Mouse (Mus musculus) embryonic facial prominence, embryonic 15.5 days (tissue): ENCODE measurements around the gene Rsph1. TPM values are rescaled to one million over a fixed set of nuclear protein-coding genes. Genes with fewer than 3 reads are reported as not detected.
"Not testable (repeated sequence)": the region's sequence is repeated elsewhere in the genome, so short reads cannot be mapped to it uniquely, and the experiment has no call there.

Source experiments
- ATAC-seq: fragments of 200-750 bp; cut with Nextera tagmentation; 2 replicates; pipeline ENCODE4 v1.8.0; 2017; ENCODE audit warnings: low read depth, moderate TSS enrichment; ENCODE audit not compliant: insufficient number of reproducible peaks, low FRiP score, low TSS enrichment
- H3K27ac ChIP-seq: fragments of 300-500 bp; sonication (generic); replicated peaks from 2 replicates; pipeline ENCODE4 v1.5.1; 2015; ENCODE audit warnings: mild to moderate bottlenecking, inconsistent platforms
- H3K27me3 ChIP-seq: fragments of 300-500 bp; sonication (generic); 2 replicates; pipeline ENCODE4 v1.6.1; 2015; ENCODE audit warnings: inconsistent platforms
- H3K36me3 ChIP-seq: fragments of 300-500 bp; sonication (generic); 2 replicates; pipeline ENCODE4 v1.6.1; 2015; ENCODE audit warnings: mild to moderate bottlenecking, inconsistent platforms
- H3K4me1 ChIP-seq: fragments of 300-500 bp; sonication (generic); 2 replicates; pipeline ENCODE4 v1.6.1; 2015; ENCODE audit warnings: inconsistent platforms
- H3K4me2 ChIP-seq: fragments of 300-500 bp; sonication (generic); replicated peaks from 2 replicates; pipeline ENCODE4 v1.6.1; 2015; ENCODE audit warnings: mild to moderate bottlenecking, inconsistent platforms
- H3K4me3 ChIP-seq: fragments of 300-500 bp; sonication (generic); replicated peaks from 2 replicates; pipeline ENCODE4 v1.5.1; 2015; ENCODE audit warnings: mild to moderate bottlenecking, inconsistent platforms
- H3K9ac ChIP-seq: fragments of 300-500 bp; sonication (generic); 2 replicates; pipeline ENCODE4 v1.6.1; 2015; ENCODE audit warnings: inconsistent platforms
- H3K9me3 ChIP-seq: fragments of 300-500 bp; sonication (generic); replicated peaks from 2 replicates; pipeline ENCODE4 v1.6.1; 2016; ENCODE audit warnings: inconsistent platforms
- WGBS: fragments of 180-500 bp; shearing (Covaris S2); methylation state at CpG from one replicate; pipeline ENCODE4 v1.1.7; 2015; 5-methylcytosine and 5-hydroxymethylcytosine counted together
- polyA plus RNA-seq: library from polyadenylated mRNA; unstranded; fragments of >200 nt; fragmentation: Nextera tagmentation; extraction: Ambion mirVana; gene quantifications from 2 replicates; pipeline ENCODE4 v1.2.1, GENCODE M21; 2015

Gene Rsph1
- polyA plus RNA-seq, 1 experiment from 2014 or later, result 34.3 TPM

DNA sequence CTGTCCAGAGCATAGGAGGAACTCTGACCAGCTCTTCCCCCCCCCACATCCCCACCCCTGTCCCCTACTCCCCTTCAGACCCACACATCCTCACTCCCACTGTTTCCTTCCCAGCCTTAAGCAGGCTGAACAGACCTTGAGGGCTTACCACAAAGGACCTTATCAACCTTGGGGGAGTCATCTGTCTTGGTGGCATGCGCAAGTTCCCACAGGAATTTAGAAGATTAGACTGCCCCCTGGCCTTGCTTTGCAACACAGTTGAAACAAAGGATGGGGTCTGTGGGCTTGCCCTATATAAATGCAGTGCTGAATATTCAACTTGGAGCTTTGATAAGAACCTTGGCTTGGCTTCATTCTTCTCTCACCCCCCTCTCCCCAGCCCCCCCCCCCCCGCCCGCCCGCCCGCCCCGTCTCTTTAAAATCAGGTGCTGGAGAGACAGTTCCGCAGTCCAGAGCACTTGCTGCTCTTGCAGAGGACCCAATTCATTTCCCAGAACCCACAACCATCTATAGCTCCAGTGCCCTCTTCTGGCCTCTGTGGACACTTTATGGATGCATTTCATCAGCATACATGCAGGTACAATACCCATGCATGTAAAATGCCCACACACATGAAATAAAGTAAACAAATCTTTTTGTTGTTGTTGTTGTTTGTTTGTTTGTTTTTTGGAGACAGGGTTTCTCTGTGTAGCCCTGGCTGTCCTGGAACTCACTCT lies 5.9 kb downstream of the Rsph1 start:
- Histone ChIP-seq H3K4me3 (no peak overlapping the region), H3K27me3 (no peaks in the 10 kb centered on the region), H3K9me3 (no peaks in the 10 kb centered on the region), H3K27ac (no peak overlapping the region), H3K4me1 (0 out of 2 replicates have a peak, but pooled peaks cover under 1% of the 10 kb centered on the region), H3K9ac (no peak overlapping the region), H3K36me3 (no peaks in the 10 kb centered on the region), H3K4me2 (no peak overlapping the region)
- ATAC-seq, result no peak
- 78% methylated on average over 5 of the region's 7 CpGs for WGBS

DNA sequence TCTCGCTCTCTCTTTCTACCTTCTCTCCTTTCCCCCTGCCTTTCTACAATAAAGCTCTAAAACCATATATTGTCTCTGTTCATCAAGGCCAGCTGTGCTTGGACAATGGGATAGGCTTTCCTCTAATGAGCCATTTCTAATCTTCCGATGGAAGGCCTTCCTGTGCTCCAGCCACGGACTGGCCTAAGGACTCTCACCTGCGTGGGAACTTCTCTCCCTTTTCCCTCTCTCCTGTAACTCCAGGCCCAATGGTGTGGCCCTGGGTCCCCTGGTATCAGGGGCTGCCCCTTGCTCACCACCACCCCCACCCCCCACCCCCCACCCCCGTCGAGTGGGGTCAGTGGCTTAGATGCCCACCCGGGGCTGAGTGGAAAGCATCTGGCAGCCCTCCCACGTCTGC lies 6.4 kb downstream of the Rsph1 start:
- H3K27me3 ChIP-seq, H3K4me1 ChIP-seq, H3K9ac ChIP-seq, H3K4me2 ChIP-seq, H3K4me3 ChIP-seq, H3K36me3 ChIP-seq, H3K9me3 ChIP-seq, H3K27ac ChIP-seq, ATAC-seq: not testable (repeated sequence)
- 83% methylated on average over 8 of the region's 8 CpGs for WGBS

DNA sequence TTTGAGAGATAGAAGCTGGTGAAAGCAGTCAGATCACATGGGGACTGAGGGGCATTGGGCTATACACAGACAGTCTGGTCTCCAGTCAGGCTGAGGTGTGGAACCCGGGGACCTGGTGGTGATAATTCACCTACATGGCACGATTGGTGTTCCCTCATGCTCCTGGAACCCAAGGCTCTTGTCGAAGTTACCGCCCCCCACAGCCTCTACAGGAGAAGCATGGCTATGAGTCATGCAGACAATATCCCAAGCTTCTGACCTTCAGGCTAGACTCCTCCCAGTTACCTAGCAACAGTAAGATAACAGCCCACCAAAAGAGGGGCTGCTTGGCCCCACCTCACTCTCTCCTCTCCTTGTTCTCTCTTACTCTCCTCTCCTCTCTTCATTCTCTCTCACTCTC lies 6.9 kb downstream of the Rsph1 start:
- WGBS, result 84% methylated on average over 4 of the region's 4 CpGs
- Histone ChIP-seq H3K9me3 (no peaks in the 10 kb centered on the region), H3K4me2 (no peak overlapping the region), H3K27ac (no peak overlapping the region), H3K36me3 (no peaks in the 10 kb centered on the region), H3K9ac (no peak overlapping the region), H3K4me1 (0 out of 2 replicates have a peak, but pooled peaks cover 2% of the 10 kb centered on the region), H3K27me3 (no peaks in the 10 kb centered on the region), H3K4me3 (no peak overlapping the region)
- no peak for ATAC-seq

DNA sequence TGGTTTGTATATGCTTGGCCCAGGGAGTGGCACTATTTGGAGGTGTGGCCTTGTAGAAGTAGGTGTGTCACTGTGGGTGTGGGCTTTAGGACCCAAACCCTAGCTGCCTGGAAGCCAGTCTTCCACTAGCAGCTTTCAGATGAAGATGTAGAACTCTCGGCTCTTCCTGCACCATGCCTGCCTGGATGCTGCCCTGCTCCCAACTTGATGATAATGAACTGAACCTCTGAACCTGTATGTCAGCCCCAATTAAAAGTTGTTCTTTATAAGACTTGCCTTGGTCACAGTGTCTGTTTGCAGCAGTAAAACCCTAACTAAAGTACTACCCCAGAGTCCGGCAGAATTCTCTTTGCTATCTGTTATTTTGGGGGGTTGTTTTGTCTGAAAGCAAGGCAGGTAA lies 7.4 kb downstream of the Rsph1 start:
- Histone ChIP-seq H3K36me3 (no peaks in the 10 kb centered on the region), H3K9me3 (no peaks in the 10 kb centered on the region), H3K27me3 (no peaks in the 10 kb centered on the region), H3K4me2 (no peak overlapping the region), H3K27ac (no peak overlapping the region), H3K4me3 (no peak overlapping the region), H3K4me1 (0 out of 2 replicates have a peak, but pooled peaks cover 4% of the 10 kb centered on the region), H3K9ac (no peak overlapping the region)
- ATAC-seq, result no peak
- WGBS, result 83% methylated on average over 2 of the region's 2 CpGs

DNA sequence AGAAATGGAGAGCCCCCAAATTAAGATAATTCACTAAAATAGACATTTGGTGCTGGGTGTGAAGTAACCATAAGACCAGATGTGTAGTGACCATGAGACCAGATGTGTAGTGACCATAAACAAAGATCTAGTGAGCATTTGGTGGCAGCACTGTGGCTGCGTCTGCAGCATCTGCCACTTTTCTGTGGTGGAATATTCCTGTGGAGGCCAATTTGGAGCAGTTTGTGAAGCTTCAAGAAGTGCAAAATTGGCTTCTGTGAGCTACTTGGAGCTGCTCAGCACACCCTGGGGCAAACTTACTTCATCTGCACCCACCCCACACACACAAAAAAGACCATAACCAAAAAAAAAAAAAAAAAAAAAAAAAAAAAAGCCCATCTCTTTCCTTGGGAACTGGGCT lies 9.2 kb downstream of the Rsph1 start:
- H3K36me3 ChIP-seq, result no peaks in the 10 kb centered on the region
- H3K4me1 ChIP-seq, result 0 out of 2 replicates have a peak, but pooled peaks cover 4% of the 10 kb centered on the region
- 74% methylated on average over 1 of the region's 1 CpGs for WGBS
- H3K4me2 ChIP-seq, result no peak overlapping the region
- H3K9ac ChIP-seq, result no peak overlapping the region
- H3K4me3 ChIP-seq, result no peak overlapping the region
- H3K27ac ChIP-seq, result no peak overlapping the region
- no peak for ATAC-seq
- H3K27me3 ChIP-seq, result no peaks in the 10 kb centered on the region
- no peaks in the 10 kb centered on the region for H3K9me3 ChIP-seq

DNA sequence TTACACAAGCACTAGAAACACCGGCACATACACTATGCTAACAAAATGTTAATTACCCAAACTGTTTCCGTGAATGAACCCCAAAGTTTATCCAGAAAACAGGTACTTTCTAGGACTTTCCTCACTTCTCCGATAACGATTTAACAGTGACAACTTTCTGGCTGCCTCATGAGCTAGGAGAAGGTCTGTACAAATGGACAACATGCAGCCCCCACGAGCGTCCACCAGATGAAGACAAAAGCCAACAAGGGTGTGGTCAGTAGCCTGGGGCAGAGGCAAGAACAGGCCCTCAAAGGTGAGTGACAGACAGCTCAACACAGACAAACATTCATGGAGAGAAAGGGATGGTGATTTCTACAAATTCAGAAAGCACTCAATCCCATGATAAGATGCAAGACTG lies 9.6 kb downstream of the Rsph1 start:
- ATAC-seq, result no peak
- H3K4me3 ChIP-seq, result no peak overlapping the region
- H3K27me3 ChIP-seq, result no peaks in the 10 kb centered on the region
- no peak overlapping the region for H3K9ac ChIP-seq
- WGBS, result 66% methylated on average over 6 of the region's 6 CpGs
- H3K4me2 ChIP-seq, result no peak overlapping the region
- no peak overlapping the region for H3K27ac ChIP-seq
- H3K9me3 ChIP-seq, result no peaks in the 10 kb centered on the region
- 0 out of 2 replicates have a peak, but pooled peaks cover 4% of the 10 kb centered on the region for H3K4me1 ChIP-seq
- H3K36me3 ChIP-seq, result no peaks in the 10 kb centered on the region

DNA sequence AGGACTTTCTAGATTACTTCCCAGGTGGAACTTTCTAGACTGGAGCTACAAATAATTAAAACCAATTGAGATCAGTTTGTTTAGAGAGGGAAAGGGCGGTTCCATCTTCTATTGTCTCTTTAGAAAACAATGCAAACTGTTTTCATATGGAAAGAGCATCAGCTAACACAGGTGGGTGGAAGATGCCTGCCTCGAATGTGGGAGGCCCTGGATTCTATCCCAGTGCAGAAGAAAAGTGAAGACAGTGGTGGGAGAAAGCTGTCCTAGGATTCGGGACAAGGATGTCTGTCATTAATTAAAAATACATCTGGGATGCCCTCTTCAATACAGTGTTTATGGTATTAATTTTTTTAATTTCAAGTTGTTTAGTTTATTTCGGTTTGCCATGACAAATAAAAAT lies 10.0 kb downstream of the Rsph1 start:
- H3K27me3 ChIP-seq, result no peaks in the 10 kb centered on the region
- H3K9ac ChIP-seq, result no peak overlapping the region
- H3K9me3 ChIP-seq, result no peaks in the 10 kb centered on the region
- H3K4me2 ChIP-seq, result no peak overlapping the region
- no peak overlapping the region for H3K4me3 ChIP-seq
- H3K4me1 ChIP-seq, result 0 out of 2 replicates have a peak, but pooled peaks cover 4% of the 10 kb centered on the region
- no peaks in the 10 kb centered on the region for H3K36me3 ChIP-seq
- WGBS, result 45% methylated on average over 4 of the region's 4 CpGs
- no peak overlapping the region for H3K27ac ChIP-seq
- ATAC-seq, result no peak

DNA sequence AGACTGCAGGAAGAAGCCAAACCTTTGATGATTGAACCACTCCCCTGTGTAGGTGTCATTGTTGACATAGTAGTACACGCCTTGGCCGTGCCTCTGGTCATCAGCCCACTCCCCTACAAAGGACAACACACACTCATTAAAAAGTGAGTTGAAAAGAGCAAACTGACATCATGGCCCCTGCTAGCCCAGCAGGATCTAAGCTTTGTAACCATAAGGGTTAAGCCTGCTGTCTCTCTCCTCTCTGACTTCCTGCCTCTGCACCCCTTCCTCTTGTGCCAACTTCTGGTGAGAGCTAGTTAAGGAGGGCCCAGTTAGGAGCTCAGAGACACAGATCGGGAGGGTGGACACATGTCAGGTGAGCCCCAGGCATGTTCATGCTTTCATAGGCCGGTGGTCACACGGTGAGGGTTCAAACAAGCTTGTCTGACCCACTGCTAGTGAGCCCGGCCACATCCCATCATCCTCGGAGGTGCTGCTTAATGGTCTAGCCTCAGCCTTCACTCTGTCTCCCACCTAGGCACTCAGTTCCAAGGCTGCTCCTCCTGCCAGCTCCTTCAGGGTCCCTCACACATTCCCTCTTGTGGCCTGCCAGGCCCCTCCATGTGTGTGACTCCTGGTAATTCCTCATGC lies 10.7 kb downstream of the Rsph1 start:
- Histone ChIP-seq H3K4me3 (no peak overlapping the region), H3K4me2 (no peak overlapping the region), H3K27ac (no peak overlapping the region), H3K36me3 (no peaks in the 10 kb centered on the region), H3K27me3 (no peaks in the 10 kb centered on the region), H3K4me1 (0 out of 2 replicates have a peak, but pooled peaks cover 4% of the 10 kb centered on the region), H3K9me3 (no peaks in the 10 kb centered on the region), H3K9ac (no peak overlapping the region)
- no peak for ATAC-seq
- 80% methylated on average over 7 of the region's 7 CpGs for WGBS

DNA sequence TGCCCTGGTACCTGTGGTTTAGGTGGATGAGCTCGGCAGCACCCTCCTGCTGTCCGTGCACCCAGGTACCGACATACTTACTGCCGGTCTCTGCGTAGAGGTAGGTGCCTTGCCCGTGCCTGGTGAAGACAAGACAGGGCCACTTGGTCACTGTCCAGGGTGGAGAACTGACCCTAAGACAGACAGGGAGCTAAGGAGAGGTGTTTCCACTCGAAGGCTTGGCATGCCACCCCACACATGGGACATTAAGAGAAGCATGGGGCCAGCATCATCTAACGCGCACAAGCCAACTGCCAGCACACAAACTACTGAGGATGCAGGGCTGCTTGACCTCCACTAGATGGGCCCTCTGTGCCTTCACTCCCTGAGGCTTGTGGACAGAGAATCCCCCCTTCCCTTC lies 11.4 kb downstream of the Rsph1 start:
- no peak overlapping the region for H3K4me2 ChIP-seq
- ATAC-seq, result no peak

DNA sequence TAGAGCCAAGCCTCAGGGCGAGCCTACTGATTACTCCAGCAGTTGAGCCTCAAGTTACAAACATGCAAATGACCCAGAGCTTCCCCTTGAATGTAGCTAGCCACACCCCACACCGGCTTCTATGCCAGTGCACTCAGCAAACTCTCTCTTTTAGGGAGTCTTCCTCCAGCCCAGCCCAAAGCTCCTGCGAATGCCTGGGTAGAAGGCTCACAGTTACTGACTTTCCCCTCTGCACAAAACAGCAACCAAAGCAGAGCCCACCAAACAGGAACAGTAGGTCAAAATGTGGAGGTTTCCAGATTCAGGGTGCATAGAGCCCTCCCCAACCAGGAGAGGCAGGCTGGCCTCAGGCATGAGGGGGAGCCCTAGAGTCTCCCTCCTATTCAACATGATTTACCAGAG lies 12.0 kb downstream of the Rsph1 start:
- no peak for ATAC-seq
- no peak overlapping the region for H3K4me3 ChIP-seq
- H3K9ac ChIP-seq, result no peak overlapping the region

More for the DNA sequence above, 11.4 kb downstream of the Rsph1 start:
- Histone ChIP-seq H3K9me3 (no peaks in the 10 kb centered on the region), H3K4me3 (no peak overlapping the region), H3K36me3 (no peaks in the 10 kb centered on the region), H3K27ac (no peak overlapping the region), H3K27me3 (no peaks in the 10 kb centered on the region), H3K9ac (no peak overlapping the region), H3K4me1 (0 out of 2 replicates have a peak, but pooled peaks cover 4% of the 10 kb centered on the region)
- WGBS, result 93% methylated on average over 9 of the region's 9 CpGs

DNA sequence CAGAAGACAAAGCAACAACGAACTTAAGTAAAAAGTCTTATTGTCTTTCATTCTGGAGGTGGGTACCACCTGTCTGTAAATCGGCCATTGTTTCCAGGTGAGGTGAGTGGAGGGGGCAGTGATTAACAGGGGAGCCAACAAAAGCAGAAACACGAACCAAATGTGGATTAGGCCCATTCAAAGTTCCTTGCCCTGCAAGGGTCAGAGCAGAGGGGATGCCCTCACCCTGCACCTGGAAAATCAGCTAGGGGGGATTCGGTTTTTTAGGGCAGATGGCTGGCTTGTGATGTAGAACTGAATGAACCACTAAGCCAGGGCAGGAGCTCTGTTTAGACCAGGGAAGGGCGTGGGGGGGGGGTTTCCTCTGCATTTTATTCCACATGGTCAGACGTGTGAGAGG lies 12.8 kb downstream of the Rsph1 start:
- Histone ChIP-seq H3K27me3 (no peaks in the 10 kb centered on the region), H3K4me2 (no peak overlapping the region), H3K27ac (no peak overlapping the region), H3K9ac (no peak overlapping the region), H3K4me3 (no peak overlapping the region), H3K9me3 (no peaks in the 10 kb centered on the region), H3K36me3 (no peaks in the 10 kb centered on the region), H3K4me1 (0 out of 2 replicates have a peak, but pooled peaks cover 4% of the 10 kb centered on the region)
- 46% methylated on average over 6 of the region's 6 CpGs for WGBS
- ATAC-seq, result no peak

More for the DNA sequence above, 12.0 kb downstream of the Rsph1 start:
- Histone ChIP-seq H3K4me1 (0 out of 2 replicates have a peak, but pooled peaks cover 4% of the 10 kb centered on the region), H3K36me3 (no peaks in the 10 kb centered on the region), H3K27me3 (no peaks in the 10 kb centered on the region), H3K27ac (no peak overlapping the region), H3K9me3 (no peaks in the 10 kb centered on the region), H3K4me2 (no peak overlapping the region)
- 12% methylated on average over 3 of the region's 3 CpGs for WGBS
